Mouse (Mus musculus): Measurements from ENCODE around the gene Esrrg. TPM values are rescaled to one million over a fixed set of nuclear protein-coding genes. Genes with fewer than 3 reads are reported as not detected.

Gene Esrrg
- total RNA-seq, 2 experiments from 2014 or later = 11.1 to 11.9 TPM

- DNase-seq (ENCODE audit: low spot score in 2 of 2) = no peak
Observed at GRCm38 (mm10) chr1:187706046-187706445, 97.5 kb downstream of the Esrrg start.

- DNase-seq (ENCODE audit: low spot score in 2 of 2) = no peak
Observed at GRCm38 (mm10) chr1:187707176-187707575, 98.6 kb downstream of the Esrrg start.

- no peak for DNase-seq (ENCODE audit: low spot score in 2 of 2)
Observed at GRCm38 (mm10) chr1:187710434-187710948, 101.9 kb downstream of the Esrrg start.

GRCm38 (mm10) chr1:187721035-187721434, 112.4 kb downstream of the Esrrg start:
- no peak for DNase-seq (ENCODE audit: low spot score in 2 of 2)

- no peak for DNase-seq (ENCODE audit: low spot score in 2 of 2)
Observed at GRCm38 (mm10) chr1:187722016-187722415, 113.4 kb downstream of the Esrrg start.

GRCm38 (mm10) chr1:187724651-187725050, 116.1 kb downstream of the Esrrg start:
- no peak for DNase-seq (ENCODE audit: low spot score in 2 of 2)

GRCm38 (mm10) chr1:187725351-187725750, 116.8 kb downstream of the Esrrg start:
- DNase-seq (ENCODE audit: low spot score in 2 of 2) = no peak

GRCm38 (mm10) chr1:187731171-187731570, 122.6 kb downstream of the Esrrg start:
- DNase-seq (ENCODE audit: low spot score in 2 of 2) = no peak

GRCm38 (mm10) chr1:187736507-187736906, 127.9 kb downstream of the Esrrg start:
- no peak for DNase-seq (ENCODE audit: low spot score in 2 of 2)

GRCm38 (mm10) chr1:187737296-187737695, 128.7 kb downstream of the Esrrg start:
- DNase-seq (ENCODE audit: low spot score in 2 of 2) = no peak

- DNase-seq (ENCODE audit: low spot score in 2 of 2) = no peak
Observed at GRCm38 (mm10) chr1:187740531-187740930, 131.9 kb downstream of the Esrrg start.

GRCm38 (mm10) chr1:187741306-187741705, 132.7 kb downstream of the Esrrg start:
- no peak for DNase-seq (ENCODE audit: low spot score in 2 of 2)

- no peak for DNase-seq (ENCODE audit: low spot score in 2 of 2)
Observed at GRCm38 (mm10) chr1:187742071-187742470, 133.5 kb downstream of the Esrrg start.

- DNase-seq (ENCODE audit: low spot score in 2 of 2) = no peak
Observed at GRCm38 (mm10) chr1:187749294-187749693, 140.7 kb downstream of the Esrrg start.

GRCm38 (mm10) chr1:187749931-187750330, 141.3 kb downstream of the Esrrg start:
- DNase-seq (ENCODE audit: low spot score in 2 of 2) = no peak

- DNase-seq (ENCODE audit: low spot score in 2 of 2) = no peak
Observed at GRCm38 (mm10) chr1:187755528-187755927, 146.9 kb downstream of the Esrrg start.

- no peak for DNase-seq (ENCODE audit: low spot score in 2 of 2)
Observed at GRCm38 (mm10) chr1:187757981-187758380, 149.4 kb downstream of the Esrrg start.

GRCm38 (mm10) chr1:187758546-187758945, 150.0 kb downstream of the Esrrg start:
- DNase-seq (ENCODE audit: low spot score in 2 of 2) = no peak

GRCm38 (mm10) chr1:187759536-187759935, 150.9 kb downstream of the Esrrg start:
- DNase-seq (ENCODE audit: low spot score in 2 of 2) = no peak

GRCm38 (mm10) chr1:187762641-187763450, 154.3 kb downstream of the Esrrg start:
- no peak for DNase-seq (ENCODE audit: low spot score in 2 of 2)

GRCm38 (mm10) chr1:187763451-187763755, 154.8 kb downstream of the Esrrg start:
- DNase-seq (ENCODE audit: low spot score in 2 of 2) = no peak

- DNase-seq (ENCODE audit: low spot score in 2 of 2) = no peak
Observed at GRCm38 (mm10) chr1:187763821-187764220, 155.2 kb downstream of the Esrrg start.

- DNase-seq (ENCODE audit: low spot score in 2 of 2) = no peak
Observed at GRCm38 (mm10) chr1:187765577-187765976, 157.0 kb downstream of the Esrrg start.

Measured in layer of hippocampus, postnatal 10 days (tissue).